Comparison of ENCODE assay signal across 23 mouse cellular contexts in the genomic region with DNA sequence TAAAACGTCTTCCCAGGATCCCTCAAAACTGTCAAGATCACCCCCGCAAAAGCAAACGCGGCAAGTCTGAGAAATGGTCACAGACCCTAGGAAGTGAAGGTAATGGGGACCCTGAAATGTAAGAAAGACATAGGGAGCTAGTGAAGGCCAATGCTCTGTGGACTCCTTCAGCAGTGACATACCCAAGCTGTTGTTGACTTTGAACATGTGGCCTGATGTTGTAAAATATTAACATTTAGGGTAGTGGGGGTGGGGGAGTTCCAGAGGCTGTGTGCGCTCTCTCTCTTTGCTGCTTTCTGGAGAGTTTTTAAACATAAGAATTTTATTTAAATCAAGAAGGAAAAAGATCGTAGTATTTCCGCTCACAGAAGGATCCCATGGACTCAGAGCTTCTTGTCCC. TPM values are rescaled to one million over a fixed set of nuclear protein-coding genes. Genes with fewer than 3 reads are reported as not detected.
DNase-seq lines count a peak whose midpoint lies in the region; ATAC-seq and TF ChIP-seq lines count a peak whose summit lies in the region.
"Had no signal": no experiment of that assay in that cellular context is flagged by ENCODE, and none has a peak within 500 bp of the region (broad histone marks: within the 10 kb centered on the region; RNA-seq: fewer than 3 reads in every experiment).

No protein-coding gene starts in this region.

- peak; percentile 49 for DNase-seq in kidney, adult 9 months
- no peak for DNase-seq in cerebellum, postnatal 36 days
- no peak for DNase-seq in T-cell, adult 2 months (ENCODE audit: low spot score)
- DNase-seq: adrenal gland, postnatal 36 days; cerebellum, adult 9-10 months; gastrocnemius, postnatal 10 days; heart, postnatal 10 days; lung, adult 18-20 months; lung, postnatal 10 days; retina, postnatal 1 day; right cerebral cortex, postnatal 25 days; spleen, adult 18-20 months had no signal

- ATAC-seq in kidney, embryonic 16.5 days (ENCODE audit: low FRiP score, low TSS enrichment): no peak
- peak; percentile 67 for ATAC-seq in liver, embryonic 16.5 days (ENCODE audit: low read depth)
- ATAC-seq: forebrain, embryonic 16.5 days; midbrain, embryonic 16.5 days had no signal

- H3K36me3 ChIP-seq in kidney, embryonic 16.5 days (ENCODE audit: insufficient read depth, low read length): no peaks in the 10 kb centered on the region
- H3K36me3 ChIP-seq in E14TG2a.4 (ENCODE audit: insufficient read depth, low read length): no peaks in the 10 kb centered on the region
- no peaks in the 10 kb centered on the region for H3K36me3 ChIP-seq in ES-Bruce4 (ENCODE audit: control insufficient read depth, insufficient read depth, low read length, poor library complexity, severe bottlenecking)
- H3K36me3 ChIP-seq in liver, embryonic 16.5 days (ENCODE audit: control insufficient read depth, insufficient read depth): no peaks in the 10 kb centered on the region
- H3K36me3 ChIP-seq: embryonic facial prominence, embryonic 15.5 days; hindbrain, embryonic 13.5 days; midbrain, embryonic 10.5 days; neural tube, embryonic 13.5 days had no signal

- TF ChIP-seq EP300 in ES-Bruce4 (IDR thresholded peaks at IDR 0.05; ENCODE audit: insufficient read depth, low read depth, low read length): no peak

- no peak overlapping the region for H3K4me3 ChIP-seq in kidney, embryonic 16.5 days (ENCODE audit: low read length)
- H3K4me3 ChIP-seq in E14TG2a.4 (replicated peaks; ENCODE audit: low read length) (peak overlapping the region; percentile 35; the same call in 1 of the 2 replicates), ES-Bruce4 (ENCODE audit: low read depth, low read length) (no peak overlapping the region)
- no peak overlapping the region for H3K4me3 ChIP-seq in liver, embryonic 16.5 days (ENCODE audit: low read depth, low read length)
- H3K4me3 ChIP-seq: embryonic facial prominence, embryonic 15.5 days; hindbrain, embryonic 13.5 days; myocyte; neural tube, embryonic 13.5 days had no signal

- H3K27ac ChIP-seq in kidney, embryonic 16.5 days (ENCODE audit: low read length): no peak overlapping the region
- peak overlapping the region; percentile 65 for H3K27ac ChIP-seq in ES-Bruce4 (ENCODE audit: insufficient read depth, low read length)
- peak overlapping the region; percentile 68 for H3K27ac ChIP-seq in liver, embryonic 16.5 days (ENCODE audit: low read length)
- H3K27ac ChIP-seq: embryonic facial prominence, embryonic 15.5 days; neural tube, embryonic 13.5 days had no signal

- WGBS in kidney, embryonic 16.5 days: 53% methylated on average over 7 of the region's 7 CpGs
- 50% methylated on average over 7 of the region's 7 CpGs for WGBS in liver, embryonic 16.5 days (ENCODE audit: insufficient replicate concordance)

- no peak for TF ChIP-seq POLR2A in ES-Bruce4 (IDR thresholded peaks at IDR 0.05; ENCODE audit: insufficient read depth, low read length)

- no peaks in the 10 kb centered on the region for H3K9me3 ChIP-seq in kidney, embryonic 16.5 days (ENCODE audit: low read length)
- peaks cover 7% of the 10 kb centered on the region; the same call in 1 of the 2 replicates for H3K9me3 ChIP-seq in E14TG2a.4 (ENCODE audit: low read length)
- H3K9me3 ChIP-seq in ES-Bruce4 (replicated peaks; ENCODE audit: control insufficient read depth, insufficient read depth, low read length, poor library complexity, severe bottlenecking): no peaks in the 10 kb centered on the region
- no peaks in the 10 kb centered on the region for H3K9me3 ChIP-seq in liver, embryonic 16.5 days (replicated peaks; ENCODE audit: control insufficient read depth, low read length)
- H3K9me3 ChIP-seq: embryonic facial prominence, embryonic 15.5 days; hindbrain, embryonic 13.5 days; midbrain, embryonic 10.5 days; neural tube, embryonic 13.5 days had no signal

- TF ChIP-seq CTCF in E14TG2a.4 (conservative IDR thresholded peaks at IDR 0.05; ENCODE audit: low read length): no peak
- no peak for TF ChIP-seq CTCF in ES-Bruce4 (IDR thresholded peaks at IDR 0.05; ENCODE audit: low read depth, low read length)

- H3K4me2 ChIP-seq in kidney, embryonic 16.5 days (replicated peaks; ENCODE audit: low read depth, low read length): no peak overlapping the region
- H3K4me2 ChIP-seq in liver, embryonic 16.5 days (ENCODE audit: low read depth, low read length): no peak overlapping the region
- H3K4me2 ChIP-seq: hindbrain, embryonic 13.5 days had no signal

- no peaks in the 10 kb centered on the region for H3K27me3 ChIP-seq in kidney, embryonic 16.5 days (ENCODE audit: insufficient read depth, low read length)
- peaks cover 3% of the 10 kb centered on the region; the same call in 1 of the 2 replicates for H3K27me3 ChIP-seq in E14TG2a.4 (ENCODE audit: insufficient read depth, low read length)
- H3K27me3 ChIP-seq in ES-Bruce4 (ENCODE audit: control insufficient read depth, insufficient read depth, low read length, poor library complexity, severe bottlenecking): no peaks in the 10 kb centered on the region
- H3K27me3 ChIP-seq in liver, embryonic 16.5 days (ENCODE audit: control insufficient read depth, insufficient read depth, low read depth, low read length): no peaks in the 10 kb centered on the region
- H3K27me3 ChIP-seq: embryonic facial prominence, embryonic 15.5 days; hindbrain, embryonic 13.5 days; neural tube, embryonic 13.5 days had no signal

- peaks cover 21% of the 10 kb centered on the region for H3K4me1 ChIP-seq in kidney, embryonic 16.5 days (ENCODE audit: insufficient read depth, low read length)
- H3K4me1 ChIP-seq in E14TG2a.4 (replicated peaks; ENCODE audit: low read depth, low read length) (peaks cover 37% of the 10 kb centered on the region), ES-Bruce4 (ENCODE audit: control insufficient read depth, insufficient read depth, low read length) (peaks cover 7% of the 10 kb centered on the region)
- no peaks in the 10 kb centered on the region for H3K4me1 ChIP-seq in liver, embryonic 16.5 days (ENCODE audit: control insufficient read depth, low read depth, low read length)

- H3K9ac ChIP-seq in kidney, embryonic 16.5 days (replicated peaks; ENCODE audit: low read length): no peak overlapping the region
- H3K9ac ChIP-seq in ES-Bruce4 (ENCODE audit: low read depth, poor library complexity, severe bottlenecking): peak overlapping the region; percentile 50
- H3K9ac ChIP-seq in liver, embryonic 16.5 days (ENCODE audit: low read depth, low read length): no peak overlapping the region
- H3K9ac ChIP-seq: embryonic facial prominence, embryonic 15.5 days; hindbrain, embryonic 13.5 days; neural tube, embryonic 13.5 days had no signal

RNA-seq across cellular contexts. Expression of gene Rhou, which starts 29.6 kb away (rescaled TPM):
- polyA plus RNA-seq in kidney, embryonic 16.5 days (2015; fragmentation: Nextera tagmentation; extraction: Ambion mirVana): 7.9 TPM in 2 replicates
- polyA plus RNA-seq in ES-Bruce4 (2011; ENCODE audit: insufficient read depth, insufficient read length, low read depth, missing spikeins): 60.3 and 60.7 TPM in 2 replicates
- polyA plus RNA-seq in liver, embryonic 16.5 days (2015; fragmentation: Nextera tagmentation; extraction: Ambion mirVana): 1.5 and 1.8 TPM in 2 replicates
